Mouse (Mus musculus): Measurements from ENCODE around the gene Faap100.

- TF ChIP-seq CTCF (IDR thresholded peaks at IDR 0.05; ENCODE audit: low read depth, low read length) (no peak), POLR2A (IDR thresholded peaks at IDR 0.05; ENCODE audit: borderline replicate concordance, low read depth, low read length) (no peak)
Measured at GRCm38 (mm10) chr11:120404814-120405213, 26.2 kb upstream of the Faap100 start.

All from bone marrow macrophage, adult 2 months (primary cell).